Mouse (Mus musculus): ENCODE measurements at regions not wholly inside any gene's neighbourhood (a gene's known extent, or its start where the extent isn't known, plus 50 kb on each side); places are given as distances from the start of the nearest gene placed in this dataset.
"Not testable (repeated sequence)": the region's sequence is repeated elsewhere in the genome, so short reads cannot be mapped to it uniquely, and the experiment has no call there.

DNA sequence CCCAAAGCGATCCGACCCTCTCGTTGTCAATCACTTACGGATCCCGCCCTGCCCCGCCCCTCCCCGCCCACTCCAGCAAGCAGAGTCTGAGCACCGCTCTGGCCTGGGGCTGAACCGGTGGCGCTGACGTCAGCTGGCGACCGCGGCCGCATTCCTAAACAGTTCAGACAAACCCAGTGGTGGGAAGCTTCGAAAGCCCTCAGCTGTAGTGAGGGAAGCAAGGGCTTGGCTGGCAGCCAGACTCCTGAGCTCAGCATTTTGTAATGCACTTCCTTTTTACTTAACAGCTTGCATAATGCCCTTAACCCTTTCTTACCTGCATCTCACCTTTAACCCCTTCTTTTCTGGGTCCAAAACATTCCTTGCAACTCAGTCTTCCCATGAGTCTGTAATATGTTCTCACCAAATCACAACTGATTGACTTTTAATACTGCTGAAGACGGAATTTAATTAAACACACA is 213.0 kb upstream of the Smim15 start:
- DNase-seq (ENCODE audit: low read depth, low spot score) = peak; percentile 87

DNA sequence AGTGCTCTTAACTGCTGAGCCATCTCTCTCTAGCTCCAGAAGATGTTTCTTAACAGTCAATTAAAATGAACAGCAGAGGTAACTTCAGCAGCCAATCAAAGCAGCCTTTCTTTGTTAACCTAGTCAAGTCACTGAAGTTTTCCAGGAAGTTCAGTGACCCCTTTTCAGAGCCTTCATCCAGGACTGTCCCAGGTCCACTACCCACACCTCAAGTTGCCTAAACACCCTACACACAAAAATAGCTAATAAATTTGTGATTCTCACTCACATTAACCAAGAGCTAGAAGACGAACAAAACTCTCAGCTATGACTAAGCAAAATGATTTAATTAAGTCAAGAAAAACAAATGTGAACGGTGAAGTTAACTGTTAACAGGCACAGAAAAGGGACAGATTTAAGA is 214.0 kb upstream of the Smim15 start:
- DNase-seq (ENCODE audit: low read depth, low spot score) = no peak

DNA sequence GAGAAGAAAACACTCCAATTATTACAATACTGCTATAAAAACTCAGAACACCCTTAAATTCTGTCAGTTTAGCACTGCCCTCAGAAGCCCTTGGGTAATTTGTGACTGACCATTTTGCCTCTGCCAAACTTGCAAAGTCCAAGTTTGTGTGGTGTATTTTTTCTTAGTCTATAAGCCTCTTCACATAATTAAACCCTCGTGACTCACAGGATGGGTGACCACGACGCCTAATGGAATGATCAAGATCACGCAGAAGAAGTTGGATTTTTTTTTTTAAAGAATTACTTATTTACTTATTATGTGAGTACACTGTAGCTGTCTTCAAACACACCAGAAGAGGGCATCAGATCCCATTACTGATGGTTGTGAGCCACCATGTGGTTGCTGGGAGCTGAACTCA is 214.4 kb upstream of the Smim15 start:
- no peak for DNase-seq (ENCODE audit: low read depth, low spot score)

DNA sequence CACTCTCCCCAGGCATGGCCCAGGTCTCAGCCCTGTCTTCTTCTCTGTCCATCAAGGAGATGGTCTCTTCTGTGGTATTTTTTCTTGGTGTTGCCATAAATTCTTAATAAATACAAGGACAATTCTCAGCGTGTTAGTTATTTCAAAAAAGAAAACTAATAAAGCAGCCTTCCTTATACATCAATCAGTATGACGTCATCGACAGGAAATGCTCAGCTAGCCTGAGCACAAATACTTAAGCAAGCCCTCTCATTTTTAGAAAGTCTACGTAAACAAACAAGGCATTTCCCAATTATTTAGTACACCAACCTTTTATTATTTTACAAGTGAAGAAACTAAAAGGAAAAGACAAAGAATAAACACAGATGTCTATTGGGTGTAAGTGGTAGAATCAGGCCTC is 218.6 kb upstream of the Smim15 start:
- no peak for DNase-seq (ENCODE audit: low read depth, low spot score)

DNA sequence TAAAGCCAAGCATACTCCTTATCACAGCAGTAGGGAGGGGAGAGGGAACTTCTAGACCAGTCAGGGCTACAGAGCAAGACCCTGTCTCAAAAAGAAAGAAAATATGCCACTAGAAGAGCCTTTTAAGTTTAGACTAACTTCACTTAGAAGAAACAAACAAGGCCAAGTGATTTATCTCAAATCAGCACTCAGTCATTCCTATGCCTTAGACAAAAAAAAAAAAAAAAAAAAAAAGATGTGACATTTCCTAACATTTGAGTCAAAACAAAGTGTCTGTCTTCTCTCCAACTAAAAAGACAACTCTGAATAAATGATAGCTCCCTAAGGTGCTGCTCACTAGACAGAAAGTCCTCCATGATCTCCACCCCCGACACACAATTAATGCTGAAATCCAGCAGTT is 220.9 kb upstream of the Smim15 start:
- no peak for DNase-seq (ENCODE audit: low read depth, low spot score)

DNA sequence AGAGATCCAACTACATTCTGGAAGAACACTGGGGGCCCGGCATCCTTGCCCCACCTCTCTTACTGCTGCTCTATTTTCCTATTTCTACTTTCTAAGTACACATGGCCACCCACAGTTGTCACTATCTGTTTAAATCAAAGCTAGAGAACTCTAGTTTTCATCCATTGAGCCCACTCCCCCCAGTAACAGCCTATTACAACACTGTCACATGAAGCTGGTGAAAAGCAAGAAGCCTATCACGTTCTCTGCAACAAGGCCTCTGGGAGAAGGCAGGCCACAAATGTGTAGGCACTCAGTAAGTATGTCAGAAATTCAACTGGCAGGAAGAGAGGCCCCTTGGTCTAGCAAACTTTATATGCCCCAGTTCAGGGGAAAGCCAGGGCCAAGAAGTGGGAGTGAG is 222.0 kb upstream of the Smim15 start:
- no peak for DNase-seq (ENCODE audit: low read depth, low spot score)

DNA sequence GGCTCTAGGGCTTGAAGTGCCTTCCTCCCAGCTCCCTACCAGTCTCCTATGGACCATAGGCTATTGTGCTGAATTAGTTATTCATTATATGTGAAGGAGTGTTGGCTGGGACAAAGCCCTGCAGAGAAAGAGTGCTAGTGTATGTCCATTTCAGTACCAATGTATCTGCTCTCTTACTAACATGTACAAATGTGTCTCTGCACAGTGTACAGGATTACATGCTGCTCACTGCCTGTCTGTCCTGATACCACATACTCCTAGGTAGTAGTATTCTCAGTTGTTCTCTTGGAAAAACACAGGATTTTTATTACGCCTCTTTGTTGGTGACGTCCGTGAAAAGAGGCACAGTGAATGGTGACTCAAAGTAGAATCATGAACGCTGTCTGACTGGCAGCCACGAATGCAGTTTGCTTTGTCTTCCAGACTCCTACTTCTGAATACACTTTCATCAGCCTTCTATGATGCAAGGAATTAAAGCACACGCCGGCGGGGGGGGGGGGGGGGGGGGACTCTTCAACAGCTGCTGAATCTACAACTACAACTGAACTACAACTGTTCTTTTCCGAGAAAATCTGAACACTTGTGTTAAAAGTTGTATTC is 230.6 kb upstream of the Smim15 start:
- DNase-seq (ENCODE audit: low read depth, low spot score) = no peak

DNA sequence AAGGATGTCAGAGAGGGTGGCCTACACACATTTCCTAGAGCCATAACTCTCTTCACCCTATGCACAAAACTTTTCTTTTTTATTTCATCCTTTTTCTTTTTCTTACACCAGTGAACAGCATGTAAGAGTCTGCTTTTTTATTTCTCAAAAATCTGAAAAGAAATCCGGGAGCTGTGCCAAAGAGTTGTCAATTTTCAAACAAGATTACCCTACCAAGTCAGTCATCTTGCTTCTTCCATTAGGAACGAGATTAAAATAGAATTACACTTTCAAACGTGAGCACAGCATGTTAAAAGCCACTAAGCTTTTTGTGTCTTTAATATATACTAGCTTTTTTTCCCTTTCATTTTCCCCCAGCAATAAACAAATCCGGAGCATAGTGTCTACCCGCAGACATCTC is 232.2 kb upstream of the Smim15 start:
- no peak for DNase-seq (ENCODE audit: low read depth, low spot score)

DNA sequence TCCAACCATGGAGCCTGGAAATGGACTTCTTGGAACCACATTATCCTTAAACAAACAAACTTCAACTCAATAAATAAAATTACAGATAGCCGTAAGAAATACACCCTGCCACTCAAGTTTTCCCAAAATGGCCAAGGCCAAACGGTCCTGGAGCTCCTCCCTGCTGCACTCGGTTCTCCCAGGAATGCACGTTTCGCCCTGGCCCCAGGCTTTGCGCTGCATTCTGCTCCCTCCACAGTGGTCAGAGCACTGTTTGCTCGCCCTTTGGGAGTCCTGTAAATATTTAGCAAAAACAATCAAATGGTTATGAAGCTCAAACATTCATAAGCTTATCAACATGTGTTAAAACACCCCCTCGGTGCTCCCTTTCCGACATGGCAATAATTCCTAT is 233.4 kb upstream of the Smim15 start:
- DNase-seq (ENCODE audit: low read depth, low spot score) = no peak

DNA sequence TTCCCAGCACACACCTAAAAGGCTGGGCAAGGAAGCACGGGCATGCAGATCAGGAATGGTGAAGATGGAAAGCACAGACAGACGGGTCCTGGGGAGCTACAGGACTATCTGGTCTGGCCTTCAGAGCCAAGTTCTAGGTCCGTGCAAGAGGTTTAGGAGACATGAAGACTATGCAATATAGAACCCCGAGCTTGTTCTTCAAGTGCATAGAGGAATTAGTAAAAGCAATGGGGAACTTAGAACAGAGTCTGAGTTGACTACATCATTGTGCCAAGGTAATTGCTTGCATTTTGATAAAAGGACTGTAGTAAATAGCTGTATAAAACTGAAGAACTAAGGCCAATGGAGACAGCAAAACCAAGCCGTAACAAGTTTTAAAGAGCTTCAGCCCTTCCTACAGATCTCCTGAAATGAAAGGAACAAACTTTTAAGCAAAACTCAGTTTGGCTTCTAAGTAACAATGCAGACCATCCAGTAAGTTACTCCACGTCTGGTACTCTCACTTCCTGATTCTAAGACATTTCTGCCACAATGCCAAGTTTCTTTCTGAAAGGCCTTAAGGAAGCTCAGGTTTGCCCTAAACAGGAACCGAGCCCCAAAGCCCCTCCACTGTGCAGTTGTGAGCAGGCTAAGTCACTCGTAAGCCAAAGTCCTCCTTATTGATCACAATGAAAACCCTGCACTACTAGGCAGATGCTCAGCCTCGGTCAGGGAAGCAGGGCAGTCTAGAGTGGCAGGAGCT is 234.0 kb upstream of the Smim15 start:
- no peak for DNase-seq (ENCODE audit: low read depth, low spot score)

DNA sequence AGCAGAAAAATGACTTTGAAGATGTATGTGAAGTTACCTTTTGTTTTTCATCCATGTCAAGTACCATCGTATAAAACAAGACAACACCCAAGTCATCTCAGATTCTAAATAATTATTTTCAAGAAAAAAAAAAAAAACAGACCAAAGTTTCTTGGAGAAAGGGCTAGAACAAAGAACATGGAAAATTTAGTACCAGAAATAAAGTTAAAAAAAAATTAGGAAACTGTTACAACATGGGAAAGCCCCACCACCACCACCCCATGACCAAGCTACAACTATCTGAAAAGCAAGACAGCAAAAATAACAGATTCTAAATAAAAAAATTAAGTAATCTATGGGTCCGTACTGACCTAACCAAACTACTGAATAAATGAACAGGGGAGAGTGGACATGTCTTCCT is 235.3 kb upstream of the Smim15 start:
- DNase-seq (ENCODE audit: low read depth, low spot score) = no peak

DNA sequence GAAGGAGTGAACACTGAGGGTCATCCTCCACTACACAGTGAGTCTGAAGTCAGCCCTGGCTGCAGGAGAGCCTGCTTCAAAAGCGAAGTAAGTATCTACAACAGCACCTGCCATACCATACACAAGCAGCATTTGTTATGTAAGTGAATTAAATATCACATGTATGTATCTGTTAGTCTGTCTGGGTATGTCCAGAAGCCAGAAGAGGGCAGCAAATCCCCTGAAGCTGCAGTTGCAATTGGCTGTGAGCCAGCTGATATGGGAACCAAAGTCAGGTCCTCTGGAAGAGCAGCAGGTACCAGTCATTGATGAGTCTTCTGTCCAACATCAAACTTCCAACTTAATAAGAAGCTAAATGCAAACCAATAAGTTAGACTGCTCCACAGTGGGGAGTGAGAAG is 239.8 kb upstream of the Smim15 start:
- no peak for DNase-seq (ENCODE audit: low read depth, low spot score)

DNA sequence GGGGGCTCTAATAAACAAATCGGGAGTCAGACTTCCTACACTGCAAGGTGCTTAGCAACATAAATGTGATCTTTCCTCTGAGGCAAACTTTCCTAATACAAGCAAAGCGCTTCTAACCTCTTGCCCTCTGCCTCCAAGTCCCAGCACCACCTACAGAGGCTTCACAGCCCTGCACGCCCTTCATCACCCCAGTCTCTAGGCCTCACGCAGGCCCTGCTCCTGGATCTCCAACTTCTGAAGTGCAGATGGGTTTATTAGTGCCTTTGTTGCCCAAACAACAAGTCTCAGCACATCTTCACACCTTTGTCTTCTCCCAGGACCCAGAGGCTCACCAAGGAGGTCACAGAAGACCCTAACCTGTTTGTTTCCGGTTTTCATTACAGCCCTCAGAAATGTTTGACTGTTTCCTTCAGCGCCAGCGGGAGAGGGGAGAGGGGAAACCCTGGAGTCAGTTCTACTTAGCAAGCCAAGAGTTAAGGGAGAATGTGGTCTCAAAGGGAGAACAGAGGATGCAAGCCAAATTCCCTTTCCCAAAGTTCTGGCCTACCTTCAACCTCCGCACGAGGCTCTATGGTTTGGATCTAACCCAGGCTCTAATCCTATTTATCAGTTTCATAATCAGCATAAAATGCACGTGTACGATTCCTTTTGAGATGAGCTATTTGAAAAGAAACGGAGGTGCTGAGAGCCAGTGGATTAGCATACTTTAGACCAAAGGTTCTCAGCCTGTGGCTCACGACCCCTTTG is 244.9 kb upstream of the Smim15 start:
- no peak for DNase-seq (ENCODE audit: low read depth, low spot score)

DNA sequence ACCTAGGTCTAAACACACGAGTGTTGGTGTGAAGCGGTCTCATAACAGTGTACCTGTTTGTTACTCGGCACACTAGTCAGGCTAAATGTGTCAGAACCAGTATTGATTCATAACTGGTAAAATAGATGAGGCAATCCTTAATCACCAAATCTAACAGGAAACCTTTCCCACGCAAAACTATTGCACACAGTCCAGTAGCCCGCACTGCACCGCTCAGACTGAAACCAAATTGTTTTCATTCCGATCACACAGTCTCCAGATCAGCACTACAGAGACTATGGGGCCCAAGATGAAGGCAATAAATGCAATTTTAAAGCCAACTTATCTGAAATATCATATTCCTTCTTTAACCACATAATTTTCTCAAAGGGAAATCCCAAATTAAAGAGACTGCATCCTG is 246.1 kb upstream of the Smim15 start:
- no peak for DNase-seq (ENCODE audit: low read depth, low spot score)

DNA sequence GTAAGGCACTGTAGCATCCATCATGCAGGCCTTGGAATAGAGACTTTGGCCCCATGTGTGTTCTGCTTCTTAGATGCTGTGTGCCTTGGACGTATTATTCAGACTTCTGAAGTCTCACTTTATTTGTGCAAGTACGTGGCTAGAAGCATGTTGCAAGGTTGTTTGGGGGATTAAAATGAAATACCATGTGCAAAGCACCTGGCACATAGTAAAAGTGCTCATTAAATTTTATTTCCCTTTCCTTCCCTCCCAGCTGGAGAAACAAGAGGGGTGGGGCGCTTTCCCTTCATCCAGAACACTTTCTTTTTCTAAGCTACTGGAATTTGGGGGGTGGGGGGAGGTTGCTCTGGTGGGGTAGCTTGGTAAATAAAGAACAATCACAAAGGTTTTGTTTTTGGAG is 248.7 kb upstream of the Smim15 start:
- DNase-seq (ENCODE audit: low read depth, low spot score) = no peak

DNA sequence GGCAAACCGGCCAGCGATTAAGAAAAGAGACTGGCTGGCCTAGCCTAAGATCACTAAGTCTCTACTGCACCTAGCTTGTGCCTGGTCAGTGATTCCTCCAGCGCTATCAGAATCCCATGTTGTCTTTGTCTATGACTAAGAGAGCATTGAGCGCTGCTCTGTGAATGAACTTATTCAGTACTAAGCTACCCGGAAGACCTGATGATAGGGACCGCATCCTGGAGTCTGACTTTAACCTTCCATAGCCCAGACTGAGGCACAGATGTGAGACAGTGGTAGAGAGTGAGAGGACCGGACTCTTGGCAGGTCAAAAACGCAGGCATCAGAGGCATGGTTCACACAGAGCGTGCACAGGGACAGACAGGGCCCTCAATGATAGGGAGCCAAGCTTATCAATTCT is 252.5 kb upstream of the Smim15 start:
- DNase-seq (ENCODE audit: low read depth, low spot score) = no peak

DNA sequence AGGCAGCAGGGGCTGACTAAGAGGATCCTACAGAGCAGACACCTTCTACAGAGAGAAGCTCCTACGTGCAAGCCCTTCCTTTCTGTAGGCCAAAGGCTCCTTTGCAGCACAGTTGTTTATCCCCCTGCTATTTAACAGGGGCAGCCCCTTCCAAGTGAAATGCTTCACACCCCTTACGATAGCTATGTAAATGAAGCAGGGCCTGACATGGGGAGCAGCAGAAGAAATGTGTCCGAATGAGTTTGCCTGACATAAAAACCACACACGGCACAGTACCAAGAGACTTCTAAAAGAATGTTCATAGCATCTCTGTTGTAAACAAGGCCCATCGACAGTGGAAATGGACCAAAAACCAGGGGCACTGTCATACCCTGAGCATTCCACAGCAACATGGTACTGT is 259.3 kb upstream of the Smim15 start:
- DNase-seq (ENCODE audit: low read depth, low spot score) = no peak

DNA sequence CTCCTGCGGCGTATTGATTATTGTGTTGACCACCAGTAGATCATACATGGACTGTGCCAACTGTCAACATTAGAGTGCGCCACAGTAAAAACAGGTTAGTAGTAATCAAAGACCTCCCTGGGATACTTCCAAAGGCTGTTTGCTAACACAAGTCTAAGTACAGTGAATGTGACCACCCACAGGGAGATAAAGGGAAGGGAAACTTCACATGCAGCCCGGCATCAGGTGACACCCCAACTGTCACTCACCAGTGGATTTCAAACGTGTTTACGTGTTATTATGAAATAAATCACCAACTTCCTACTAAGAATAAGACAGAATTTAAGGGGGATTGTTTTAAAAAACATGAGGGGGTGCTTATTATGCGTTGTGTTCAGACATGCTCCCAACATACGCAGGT is 262.5 kb upstream of the Smim15 start:
- no peak for DNase-seq (ENCODE audit: low read depth, low spot score)

DNA sequence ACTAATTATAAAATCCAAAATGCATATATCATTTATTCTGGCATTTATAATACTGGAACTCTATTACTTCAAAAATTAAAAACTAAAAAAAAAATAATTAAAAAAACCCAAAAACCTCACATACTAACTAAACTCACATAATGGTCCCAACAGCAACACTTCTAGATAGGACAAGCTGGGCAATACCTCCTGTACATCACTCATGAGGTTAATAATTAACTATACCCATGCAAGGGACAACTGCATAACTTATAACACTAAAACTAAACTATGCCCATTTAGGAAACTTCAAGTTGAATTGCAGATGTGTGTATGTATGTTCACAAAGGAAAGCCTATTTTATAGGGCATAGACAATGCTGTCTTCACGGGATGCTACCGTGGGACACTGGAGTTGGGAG is 263.0 kb upstream of the Smim15 start:
- no peak for DNase-seq (ENCODE audit: low read depth, low spot score)

DNA sequence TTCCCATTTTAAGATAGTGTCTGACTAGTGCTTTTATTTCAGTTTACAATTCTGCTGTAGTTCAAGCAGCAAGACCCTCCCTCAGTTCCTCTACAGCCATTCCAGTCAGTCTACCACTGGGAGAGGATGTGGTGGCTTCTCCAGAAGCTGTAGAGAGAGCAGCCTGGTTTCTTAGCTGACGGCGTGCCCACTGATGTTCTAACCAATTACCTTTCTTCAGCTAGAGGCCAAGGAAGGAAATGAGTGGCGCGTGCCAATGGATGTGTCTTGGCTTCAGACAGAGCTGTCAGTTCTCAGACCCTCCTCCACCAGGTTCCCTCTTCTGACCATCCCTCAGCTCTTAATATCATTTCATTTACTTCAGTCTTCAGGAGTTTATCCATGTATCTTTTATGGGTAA is 264.7 kb upstream of the Smim15 start:
- DNase-seq (ENCODE audit: low read depth, low spot score) = no peak

DNA sequence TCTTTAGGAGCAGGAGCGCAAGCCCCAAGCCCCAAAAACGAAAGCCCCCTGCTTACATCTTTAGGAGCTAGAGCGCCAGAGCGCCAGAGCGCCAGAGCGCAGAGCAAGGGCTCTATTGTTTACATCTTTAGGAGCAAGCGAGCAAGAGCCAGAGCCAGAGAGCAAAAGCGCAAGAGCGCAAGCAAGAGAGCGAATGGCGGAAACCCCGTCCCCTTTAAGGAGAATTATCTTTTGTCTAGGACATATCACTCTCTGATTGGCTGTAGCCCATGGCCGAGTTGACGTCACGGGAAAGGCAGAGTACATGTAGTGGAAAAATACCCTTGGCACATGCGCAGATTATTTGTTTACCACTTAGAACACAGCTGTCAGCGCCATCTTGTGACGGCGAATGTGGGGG is 269.7 kb upstream of the Smim15 start:
- DNase-seq (ENCODE audit: low read depth, low spot score) = not testable (repeated sequence)

DNA sequence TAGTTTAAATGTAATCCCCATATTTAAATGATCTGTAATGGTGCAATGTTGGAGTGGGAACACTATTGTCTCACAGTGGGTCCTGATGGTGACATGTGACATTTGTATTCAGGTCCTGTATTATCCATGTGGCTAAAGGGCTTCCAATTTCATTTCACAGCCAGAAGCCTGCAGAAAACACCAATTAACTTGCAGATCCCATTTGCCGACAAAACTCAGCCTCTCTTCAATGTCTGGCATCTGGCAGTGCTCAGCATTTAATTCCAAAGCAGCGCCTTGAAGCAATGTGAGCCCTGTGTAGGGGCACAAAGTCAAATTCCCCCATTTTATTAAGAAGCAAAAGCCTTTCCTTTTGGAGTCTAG is 277.0 kb upstream of the Smim15 start:
- DNase-seq (ENCODE audit: low read depth, low spot score) = no peak
